Mouse (Mus musculus) midbrain, embryonic 15.5 days (tissue): ENCODE measurements around the gene Gosr2. TPM values are rescaled to one million over a fixed set of nuclear protein-coding genes. Genes with fewer than 3 reads are reported as not detected.

Source experiments
- ATAC-seq: fragments of 200-750 bp; cut with Nextera tagmentation; replicated peaks from 2 replicates; pipeline ENCODE4 v1.8.0; 2017; ENCODE audit warnings: moderate TSS enrichment
- H3K27ac ChIP-seq: fragments of 300-500 bp; sonication (generic); 2 replicates; pipeline ENCODE4 v1.5.1; 2015; ENCODE audit warnings: mild to moderate bottlenecking, inconsistent platforms
- H3K27me3 ChIP-seq: fragments of 300-500 bp; sonication (generic); replicated peaks from 2 replicates; pipeline ENCODE4 v1.6.1; 2015; ENCODE audit warnings: inconsistent platforms
- H3K36me3 ChIP-seq: fragments of 300-500 bp; sonication (generic); replicated peaks from 2 replicates; pipeline ENCODE4 v1.6.1; 2015; ENCODE audit warnings: inconsistent platforms
- H3K4me1 ChIP-seq: fragments of 300-500 bp; sonication (generic); 2 replicates; pipeline ENCODE4 v1.6.1; 2015; ENCODE audit warnings: inconsistent platforms
- H3K4me2 ChIP-seq: fragments of 300-500 bp; sonication (generic); 2 replicates; pipeline ENCODE4 v1.6.1; 2015; ENCODE audit warnings: inconsistent platforms, mild to moderate bottlenecking, moderate library complexity
- H3K4me3 ChIP-seq: fragments of 300-500 bp; sonication (generic); 2 replicates; pipeline ENCODE4 v1.5.1; 2015; ENCODE audit warnings: mild to moderate bottlenecking, inconsistent platforms
- H3K9ac ChIP-seq: fragments of 300-500 bp; sonication (generic); 2 replicates; pipeline ENCODE4 v1.6.1; 2015; ENCODE audit warnings: mild to moderate bottlenecking, inconsistent platforms
- H3K9me3 ChIP-seq: fragments of 300-500 bp; sonication (generic); 2 replicates; pipeline ENCODE4 v1.6.1; 2016; ENCODE audit warnings: inconsistent platforms
- WGBS: fragments of 180-500 bp; shearing (Covaris S2); methylation state at CpG from one replicate; pipeline ENCODE4 v1.1.7; 2015; ENCODE audit warnings: mixed read lengths; 5-methylcytosine and 5-hydroxymethylcytosine counted together
- polyA plus RNA-seq: library from polyadenylated mRNA; unstranded; fragments of >200 nt; fragmentation: Nextera tagmentation; extraction: Ambion mirVana; gene quantifications from 2 replicates; pipeline ENCODE4 v1.2.1, GENCODE M21; 2015

The Gosr2 gene
- polyA plus RNA-seq, 1 experiment from 2014 or later = 92.5 TPM

GRCm38 (mm10) chr11:103636261-103636660 is 61.4 kb downstream of the Gosr2 start:
- H3K9ac ChIP-seq = no peak overlapping the region
- H3K4me2 ChIP-seq = no peak overlapping the region
- no peak overlapping the region for H3K4me3 ChIP-seq
- no peaks in the 10 kb centered on the region for H3K36me3 ChIP-seq
- no peaks in the 10 kb centered on the region; the same call in 1 of the 2 replicates for H3K4me1 ChIP-seq
- WGBS = 84% methylated on average over 6 of the region's 6 CpGs
- no peak overlapping the region for H3K27ac ChIP-seq
- peaks cover 10% of the 10 kb centered on the region; the same call in 1 of the 2 replicates for H3K27me3 ChIP-seq
- ATAC-seq = no peak
- no peaks in the 10 kb centered on the region for H3K9me3 ChIP-seq

- H3K27ac ChIP-seq = no peak overlapping the region
- no peak for ATAC-seq
- no peak overlapping the region for H3K9ac ChIP-seq
- no peak overlapping the region for H3K4me2 ChIP-seq
- H3K36me3 ChIP-seq = no peaks in the 10 kb centered on the region
- no peaks in the 10 kb centered on the region; the same call in 1 of the 2 replicates for H3K4me1 ChIP-seq
- H3K9me3 ChIP-seq = no peaks in the 10 kb centered on the region
- WGBS = 82% methylated on average over 3 of the region's 3 CpGs
- peaks cover 8% of the 10 kb centered on the region; the same call in 1 of the 2 replicates for H3K27me3 ChIP-seq
- no peak overlapping the region for H3K4me3 ChIP-seq
Measured at GRCm38 (mm10) chr11:103635481-103635880, 62.2 kb downstream of the Gosr2 start.

GRCm38 (mm10) chr11:103634806-103635205 is 62.9 kb downstream of the Gosr2 start:
- Histone ChIP-seq H3K9ac (no peak overlapping the region), H3K27ac (no peak overlapping the region), H3K36me3 (no peaks in the 10 kb centered on the region), H3K9me3 (no peaks in the 10 kb centered on the region), H3K4me3 (no peak overlapping the region), H3K27me3 (peaks cover 3% of the 10 kb centered on the region; the same call in 1 of the 2 replicates), H3K4me2 (no peak overlapping the region), H3K4me1 (no peaks in the 10 kb centered on the region; the same call in 1 of the 2 replicates)
- ATAC-seq = no peak
- 89% methylated on average over 7 of the region's 7 CpGs for WGBS

GRCm38 (mm10) chr11:103627453-103627852 is 70.2 kb downstream of the Gosr2 start:
- Histone ChIP-seq H3K4me3 (no peak overlapping the region), H3K9ac (no peak overlapping the region), H3K27ac (no peak overlapping the region), H3K36me3 (no peaks in the 10 kb centered on the region), H3K4me1 (no peaks in the 10 kb centered on the region), H3K9me3 (no peaks in the 10 kb centered on the region), H3K4me2 (no peak overlapping the region), H3K27me3 (no peaks in the 10 kb centered on the region)
- WGBS = 83% methylated on average over 23 of the region's 23 CpGs
- no peak for ATAC-seq

Other genes starting within 250 kb of the Gosr2 start
- not detected in 2 replicates for gene Lrrc37a, start 193.3 kb downstream of the Gosr2 start, polyA plus RNA-seq
- not detected in 2 replicates for gene Gm884, start 76.8 kb downstream of the Gosr2 start, polyA plus RNA-seq
- not detected in 2 replicates for gene Lyzl6, start 59.0 kb downstream of the Gosr2 start, polyA plus RNA-seq
- 1.1 TPM in 2 replicates for gene Rprml, start 48.3 kb downstream of the Gosr2 start, polyA plus RNA-seq
- 0.95 and 1.3 TPM in 2 replicates for gene Wnt9b, start 51.9 kb upstream of the Gosr2 start, polyA plus RNA-seq
- 13.1 and 14.8 TPM in 2 replicates for gene Wnt3, start 76.3 kb upstream of the Gosr2 start, polyA plus RNA-seq